Mouse (Mus musculus) neural tube, embryonic 11.5 days (tissue): ENCODE results near the gene Rer1. TPM values are rescaled to one million over a fixed set of nuclear protein-coding genes. Genes with fewer than 3 reads are reported as not detected.

ENCODE experiments used
- ATAC-seq: fragments of 200-750 bp; cut with Nextera tagmentation; 2 replicates; pipeline ENCODE4 v1.8.0; 2017; ENCODE audit warnings: moderate number of reproducible peaks, mild to moderate bottlenecking, moderate TSS enrichment, moderate library complexity; ENCODE audit not compliant: insufficient read depth, low FRiP score, low TSS enrichment
- DNase-seq: peaks from one replicate; pipeline ENCODE4 v3.0.0-alpha.2; 2015; ENCODE audit warnings: low spot score
- H3K27ac ChIP-seq: fragments of 300-500 bp; sonication (generic); 2 replicates; pipeline ENCODE4 v1.5.1; 2014; ENCODE audit warnings: low read depth, mild to moderate bottlenecking, low read length
- H3K27me3 ChIP-seq: fragments of 300-500 bp; sonication (generic); 2 replicates; pipeline ENCODE4 v1.6.1; 2014; ENCODE audit warnings: mild to moderate bottlenecking, low read length, mixed read lengths; ENCODE audit not compliant: control insufficient read depth, insufficient read depth
- H3K36me3 ChIP-seq: fragments of 300-500 bp; sonication (generic); 2 replicates; pipeline ENCODE4 v1.6.1; 2014; ENCODE audit warnings: mild to moderate bottlenecking, low read length, moderate library complexity, mixed read lengths; ENCODE audit not compliant: control insufficient read depth, insufficient read depth
- H3K4me1 ChIP-seq: fragments of 300-500 bp; sonication (generic); 2 replicates; pipeline ENCODE4 v1.6.1; 2014; ENCODE audit warnings: low read length, mixed read lengths; ENCODE audit not compliant: control insufficient read depth, insufficient read depth
- H3K4me2 ChIP-seq: fragments of 300-500 bp; sonication (generic); 2 replicates; pipeline ENCODE4 v1.6.1; 2014; ENCODE audit warnings: low read depth, mild to moderate bottlenecking, moderate library complexity
- H3K4me3 ChIP-seq: fragments of 300-500 bp; sonication (generic); 2 replicates; pipeline ENCODE4 v1.5.1; 2014; ENCODE audit warnings: low read depth, low read length
- H3K9ac ChIP-seq: fragments of 300-500 bp; sonication (generic); 2 replicates; pipeline ENCODE4 v1.6.1; 2014; ENCODE audit warnings: mild to moderate bottlenecking, low read length
- H3K9me3 ChIP-seq: fragments of 300-500 bp; sonication (generic); 2 replicates; pipeline ENCODE4 v1.6.1; 2016; ENCODE audit warnings: low read length; ENCODE audit not compliant: control insufficient read depth
- WGBS: fragments of 180-500 bp; shearing (Covaris S2); extraction: QIAGEN DNeasy Blood & Tissue Kit; methylation state at CpG from one replicate; pipeline ENCODE4 v1.1.7; 2014; 5-methylcytosine and 5-hydroxymethylcytosine counted together
- polyA plus RNA-seq: library from polyadenylated mRNA; unstranded; fragments of >200 nt; fragmentation: Nextera tagmentation; extraction: Ambion mirVana; gene quantifications from 2 replicates; pipeline ENCODE4 v1.2.1, GENCODE M21; 2014

The Rer1 gene
- 143 and 145 TPM in 2 replicates for polyA plus RNA-seq

DNA sequence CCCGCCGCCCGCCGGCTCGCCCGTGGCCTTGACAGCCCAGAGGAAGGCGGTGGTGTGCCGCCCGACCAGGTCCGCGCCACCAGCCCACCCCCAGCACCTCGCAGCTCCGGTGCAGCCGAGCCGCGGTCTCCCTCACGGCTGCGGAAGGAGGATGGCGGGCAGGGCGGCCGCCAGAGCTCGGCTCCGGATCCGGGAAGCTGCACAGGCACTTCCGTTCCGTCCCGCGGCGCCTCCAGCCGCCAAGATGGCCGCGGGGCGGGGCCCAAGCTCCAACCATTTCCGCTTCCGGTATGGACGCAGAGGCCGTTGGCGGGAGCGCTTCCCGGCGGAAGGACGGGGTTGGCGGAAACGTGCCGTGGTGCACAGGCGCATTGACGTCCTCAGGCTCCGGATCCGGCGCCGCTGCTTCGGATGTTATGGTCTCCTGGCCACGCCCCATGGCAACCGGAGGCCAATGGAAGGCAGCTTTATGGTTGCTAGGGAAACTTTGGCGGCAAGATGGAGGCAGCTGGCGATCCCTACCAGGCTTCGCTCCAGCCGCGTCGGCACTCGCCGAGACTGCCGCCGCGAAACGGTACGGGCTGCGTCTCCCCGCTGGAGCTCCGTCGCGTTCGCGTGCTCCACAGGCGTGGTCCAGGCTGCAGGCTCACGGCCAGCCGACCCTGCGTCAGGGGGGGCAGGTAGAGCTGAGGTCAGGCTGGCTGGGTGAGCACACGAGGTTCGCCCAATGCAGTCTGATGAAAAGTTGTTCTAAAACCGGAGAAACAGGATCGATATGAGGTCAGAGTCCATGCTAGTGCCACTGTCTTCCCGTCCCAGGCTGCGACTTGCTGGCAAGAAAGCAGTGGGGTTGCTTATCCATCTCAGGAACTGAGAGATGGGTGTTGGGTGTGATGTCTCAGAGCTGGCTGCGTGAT is at the start of gene Rer1, which contains the start of gene Morn1:
Gene Rer1 (minus strand): TSS at position 275 of the 917 bp plus-strand sequence.
Gene Morn1 (plus strand): TSS at position 470 of the 917 bp plus-strand sequence.
- peak within 1 kb of the TSS; percentile 93 for H3K4me3 ChIP-seq
- DNase-seq (peak; percentile 100), ATAC-seq (peak; percentile 96)
- peak within 1 kb of the TSS; percentile 87 for H3K9ac ChIP-seq
- under 1% methylated on average over 79 of the region's 85 CpGs for WGBS
- H3K36me3 ChIP-seq: peaks cover 2% of the 10 kb centered on the region; the same call in 1 of the 2 replicates
- peak within 1 kb of the TSS; percentile 79 for H3K27ac ChIP-seq
- H3K4me1 ChIP-seq: peaks cover 12% of the 10 kb centered on the region
- H3K9me3 ChIP-seq: no peaks in the 10 kb centered on the region
- peak within 1 kb of the TSS; percentile 95 for H3K4me2 ChIP-seq
- no peaks in the 10 kb centered on the region for H3K27me3 ChIP-seq

DNA sequence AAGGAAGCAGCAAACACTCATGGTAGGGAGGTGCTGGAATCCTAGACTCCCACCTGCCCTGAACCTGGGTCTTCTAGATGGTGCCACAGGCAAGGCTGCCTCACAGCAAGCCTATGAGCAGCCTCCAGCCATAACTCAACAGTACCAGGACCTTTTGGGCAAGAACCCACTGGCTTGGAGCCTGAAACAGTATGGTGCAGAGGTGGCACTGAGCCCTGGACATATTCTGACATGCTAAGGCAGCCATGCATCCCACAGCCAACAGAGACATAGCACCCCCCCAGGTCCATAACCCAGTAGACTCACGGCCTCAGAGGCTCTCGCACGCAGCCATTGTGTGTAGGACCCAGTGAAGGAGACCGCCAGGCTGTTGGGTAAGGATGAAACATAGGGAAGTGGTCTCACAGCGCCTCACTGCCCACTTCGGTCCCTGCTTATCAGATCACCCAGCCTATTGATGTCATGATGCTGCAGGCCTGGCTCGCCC is 48.5 kb upstream of the Rer1 start:
- H3K27ac ChIP-seq: no peak overlapping the region

DNA sequence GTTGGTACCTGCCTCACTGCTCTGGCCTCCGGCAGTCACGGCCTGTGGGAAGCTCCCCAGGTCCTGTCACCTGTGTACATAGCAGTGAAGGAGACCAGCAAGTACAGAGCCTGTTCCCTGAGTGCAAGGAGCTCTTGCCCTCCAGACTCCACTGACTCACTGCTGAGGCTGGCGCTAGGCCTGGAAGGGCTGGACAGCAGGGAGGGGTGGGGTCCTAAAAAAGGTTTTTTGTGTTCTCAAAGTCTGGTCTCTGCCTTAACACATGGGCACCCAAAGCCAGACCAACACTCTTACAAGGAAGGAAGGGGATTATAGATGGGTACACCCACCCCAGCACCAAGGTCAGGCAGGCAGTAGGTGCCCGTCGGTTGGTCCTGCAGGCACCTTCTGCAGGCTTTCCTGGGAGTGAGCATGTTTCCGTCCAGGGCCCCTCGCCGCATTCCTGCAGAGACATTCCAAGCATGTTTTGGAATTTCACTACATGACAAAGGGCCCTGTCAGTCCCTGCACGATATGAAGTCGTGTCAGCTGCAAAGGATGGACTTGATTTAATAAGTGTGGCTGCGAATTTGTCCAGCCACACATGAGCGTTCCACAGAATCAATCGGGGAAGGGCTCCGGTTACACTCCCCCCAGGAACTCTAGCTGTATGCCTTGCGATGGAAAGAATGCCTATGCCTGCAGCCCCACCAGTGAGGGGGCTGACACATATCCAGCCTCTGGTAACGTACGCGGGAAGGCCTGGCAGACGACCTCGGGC is 47.7 kb upstream of the Rer1 start:
- Histone ChIP-seq H3K27ac (peak overlapping the region; percentile 54; the same call in 1 of the 2 replicates), H3K9me3 (no peaks in the 10 kb centered on the region), H3K4me3 (no peak overlapping the region), H3K4me1 (peaks cover 17% of the 10 kb centered on the region; the same call in 1 of the 2 replicates), H3K36me3 (no peaks in the 10 kb centered on the region), H3K27me3 (no peaks in the 10 kb centered on the region), H3K9ac (peak overlapping the region; percentile 14; the same call in 1 of the 2 replicates), H3K4me2 (no peak overlapping the region)
- 56% methylated on average over 20 of the region's 20 CpGs for WGBS
- DNase-seq (peak; percentile 45), ATAC-seq (no peak)

More for the DNA sequence above, 48.5 kb upstream of the Rer1 start:
- 91% methylated on average over 7 of the region's 7 CpGs for WGBS
- Histone ChIP-seq H3K36me3 (no peaks in the 10 kb centered on the region), H3K4me3 (no peak overlapping the region), H3K27me3 (no peaks in the 10 kb centered on the region), H3K4me1 (peaks cover 17% of the 10 kb centered on the region; the same call in 1 of the 2 replicates), H3K4me2 (no peak overlapping the region), H3K9me3 (no peaks in the 10 kb centered on the region), H3K9ac (0 out of 2 replicates have a peak overlapping the region, but pooled peaks have one; percentile 14)
- ATAC-seq (no peak), DNase-seq (no peak)

DNA sequence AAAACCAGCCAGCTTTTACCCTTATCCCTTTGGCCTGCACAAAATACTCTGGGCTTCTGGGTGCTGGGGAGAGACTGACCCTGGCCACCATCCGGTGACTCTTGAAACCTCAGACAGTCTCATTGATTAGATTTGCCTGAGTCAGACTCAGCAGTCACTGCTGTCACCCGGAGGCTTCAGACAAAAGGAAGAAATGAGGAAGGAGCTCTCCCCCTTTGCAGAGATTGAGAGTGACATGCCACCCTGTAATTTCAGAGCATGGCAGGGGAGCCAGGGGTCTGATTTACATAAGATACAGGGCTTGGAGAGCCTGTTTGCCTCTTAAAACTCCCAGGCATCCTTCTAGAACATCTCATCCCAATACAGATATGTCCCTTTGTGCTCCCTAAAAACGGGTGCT is 47.0 kb upstream of the Rer1 start:
- ATAC-seq (no peak), DNase-seq (no peak)
- Histone ChIP-seq H3K27me3 (no peaks in the 10 kb centered on the region), H3K27ac (0 out of 2 replicates have a peak overlapping the region, but pooled peaks have one; percentile 54), H3K4me2 (no peak overlapping the region), H3K9me3 (no peaks in the 10 kb centered on the region), H3K9ac (no peak overlapping the region), H3K4me1 (peaks cover 17% of the 10 kb centered on the region; the same call in 1 of the 2 replicates), H3K36me3 (no peaks in the 10 kb centered on the region), H3K4me3 (no peak overlapping the region)
- 42% methylated on average over 3 of the region's 3 CpGs for WGBS

DNA sequence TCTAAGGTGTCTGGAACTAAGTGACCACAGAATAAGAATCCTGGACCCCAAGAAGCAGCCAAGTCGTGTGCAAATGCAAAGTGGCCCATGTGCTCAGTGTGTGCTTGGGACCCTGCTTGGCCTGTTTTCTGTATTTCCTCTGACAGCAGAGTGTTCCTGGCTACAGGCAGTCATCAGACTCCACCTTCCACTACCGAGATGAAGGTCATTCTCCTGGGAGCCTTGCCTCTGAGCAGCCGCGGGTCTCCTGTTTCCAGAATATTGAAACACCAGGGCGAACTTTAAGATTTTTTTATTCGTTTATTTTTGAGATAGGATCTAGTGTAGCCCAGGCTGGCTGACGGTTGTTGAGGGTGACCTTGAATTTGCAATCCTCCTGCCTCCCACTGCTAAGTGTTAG is 44.4 kb upstream of the Rer1 start:
- ATAC-seq (no peak), DNase-seq (no peak)
- Histone ChIP-seq H3K4me2 (no peak overlapping the region), H3K9ac (no peak overlapping the region), H3K9me3 (no peaks in the 10 kb centered on the region), H3K27ac (no peak overlapping the region), H3K4me3 (no peak overlapping the region), H3K4me1 (peaks cover 21% of the 10 kb centered on the region; the same call in 1 of the 2 replicates), H3K27me3 (no peaks in the 10 kb centered on the region), H3K36me3 (no peaks in the 10 kb centered on the region)
- WGBS: 84% methylated on average over 7 of the region's 7 CpGs

DNA sequence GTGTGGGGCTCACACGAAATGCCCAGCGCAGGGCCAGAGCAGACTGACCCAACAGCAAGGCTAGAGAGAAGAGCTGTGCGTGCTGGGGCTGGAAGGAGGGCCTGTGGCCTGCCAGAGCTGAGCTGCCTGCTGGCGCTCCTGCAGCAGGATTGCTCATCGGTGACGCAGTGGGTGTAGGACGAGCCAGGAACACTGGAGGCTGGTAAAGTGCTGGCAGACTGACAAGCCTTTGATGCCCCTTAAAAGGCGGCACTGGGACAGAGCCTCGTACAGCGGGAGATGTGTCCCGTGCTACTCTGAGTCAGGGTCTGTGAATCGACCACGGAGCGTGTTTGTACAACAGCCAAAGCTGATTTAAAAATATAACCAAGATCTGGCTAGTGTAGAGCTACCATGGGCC is 43.8 kb upstream of the Rer1 start:
- Histone ChIP-seq H3K27me3 (no peaks in the 10 kb centered on the region), H3K4me3 (no peak overlapping the region), H3K36me3 (no peaks in the 10 kb centered on the region), H3K4me2 (no peak overlapping the region), H3K9me3 (no peaks in the 10 kb centered on the region), H3K27ac (no peak overlapping the region), H3K9ac (no peak overlapping the region), H3K4me1 (peaks cover 18% of the 10 kb centered on the region; the same call in 1 of the 2 replicates)
- WGBS: 87% methylated on average over 14 of the region's 14 CpGs
- ATAC-seq (no peak), DNase-seq (no peak)

DNA sequence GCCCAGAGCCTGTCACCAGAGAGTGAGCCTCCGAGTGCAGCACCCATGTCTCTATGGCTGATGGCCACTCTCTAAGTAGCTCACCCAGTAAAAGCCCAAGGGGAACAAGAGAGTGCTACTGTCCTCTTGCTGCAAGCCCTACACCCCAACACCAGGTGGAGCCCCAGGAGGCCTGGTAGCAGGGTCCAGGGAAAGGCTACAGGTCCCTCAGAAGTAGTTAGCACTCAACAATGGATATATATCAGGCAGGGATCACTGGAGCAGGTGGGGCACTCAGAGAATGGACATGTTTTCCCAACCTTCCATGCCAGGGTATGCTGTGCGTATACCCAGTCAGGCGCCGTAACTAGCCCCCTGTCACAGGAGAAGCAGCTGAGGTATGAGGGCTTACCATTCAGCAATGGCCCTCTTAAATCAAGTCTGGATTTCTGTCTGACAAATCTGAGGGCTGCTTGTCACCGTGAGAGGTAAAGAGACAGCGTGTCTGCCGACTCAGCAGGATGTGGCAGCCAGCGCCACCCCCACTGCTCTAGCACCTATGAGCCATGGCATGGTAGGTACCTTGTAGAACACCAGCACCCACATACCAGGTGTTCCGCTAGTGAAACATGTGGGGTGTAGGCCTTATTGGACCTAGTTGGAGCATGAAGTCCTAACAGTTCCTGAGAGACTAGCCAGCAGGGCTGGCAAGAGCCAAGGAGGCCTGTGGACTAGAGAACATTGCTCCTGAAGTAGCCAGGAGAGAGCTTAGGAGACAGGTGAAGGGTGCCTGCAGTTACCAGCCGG is 43.1 kb upstream of the Rer1 start:
- Histone ChIP-seq H3K9ac (no peak overlapping the region; the same call in 1 of the 2 replicates), H3K36me3 (no peaks in the 10 kb centered on the region), H3K27me3 (no peaks in the 10 kb centered on the region), H3K4me1 (peaks cover 12% of the 10 kb centered on the region; the same call in 1 of the 2 replicates), H3K9me3 (no peaks in the 10 kb centered on the region), H3K27ac (no peak overlapping the region), H3K4me2 (no peak overlapping the region), H3K4me3 (no peak overlapping the region)
- 93% methylated on average over 10 of the region's 10 CpGs for WGBS
- ATAC-seq: no peak
- no peak for DNase-seq

DNA sequence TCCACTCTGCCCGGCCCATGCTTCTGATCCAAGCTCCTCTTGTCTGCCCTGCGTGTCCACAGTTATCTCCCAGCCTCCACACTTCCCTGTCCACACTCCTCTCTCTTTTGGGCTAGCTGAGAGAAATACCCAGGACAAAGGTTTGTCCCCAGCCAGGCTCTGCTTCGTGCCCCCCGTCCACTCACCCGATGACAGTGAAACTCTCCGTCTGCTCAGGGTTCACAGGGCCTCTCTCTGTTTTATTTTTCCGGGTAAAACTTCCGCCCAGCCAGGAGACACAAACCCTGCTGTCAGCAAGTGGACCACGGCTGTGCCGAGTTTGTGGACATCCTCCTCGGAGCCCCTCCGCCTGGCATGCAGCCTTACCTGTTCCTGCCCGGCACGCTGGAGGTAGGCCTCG is 42.2 kb upstream of the Rer1 start:
- ATAC-seq (no peak), DNase-seq (no peak)
- Histone ChIP-seq H3K9me3 (no peaks in the 10 kb centered on the region), H3K4me3 (no peak overlapping the region), H3K27me3 (no peaks in the 10 kb centered on the region), H3K9ac (no peak overlapping the region), H3K4me1 (peaks cover 9% of the 10 kb centered on the region; the same call in 1 of the 2 replicates), H3K27ac (no peak overlapping the region), H3K36me3 (no peaks in the 10 kb centered on the region), H3K4me2 (no peak overlapping the region)
- WGBS: 94% methylated on average over 15 of the region's 15 CpGs
